Mouse (Mus musculus) testis, adult 2 months (tissue): Measurements from ENCODE around the gene Pitpnc1. TPM values are rescaled to one million over a fixed set of nuclear protein-coding genes. Genes with fewer than 3 reads are reported as not detected.

Source experiments
- H3K27ac ChIP-seq: fragments of 200-500 bp; 2 replicates; pipeline ENCODE4 v1.5.1; 2012; ENCODE audit warnings: low read depth, low read length; ENCODE audit not compliant: control insufficient read depth, insufficient read depth
- H3K27me3 ChIP-seq: fragments of 200-500 bp; 2 replicates; pipeline ENCODE4 v1.6.1; 2012; ENCODE audit warnings: mild to moderate bottlenecking, low read length, moderate library complexity; ENCODE audit not compliant: control insufficient read depth, insufficient read depth
- H3K36me3 ChIP-seq: fragments of 200-500 bp; 2 replicates; pipeline ENCODE4 v1.6.1; 2012; ENCODE audit warnings: mild to moderate bottlenecking, low read length; ENCODE audit not compliant: control insufficient read depth, insufficient read depth
- H3K4me1 ChIP-seq: fragments of 200-500 bp; 2 replicates; pipeline ENCODE4 v1.6.1; 2012; ENCODE audit warnings: low read length; ENCODE audit not compliant: control insufficient read depth, insufficient read depth
- H3K4me3 ChIP-seq: fragments of 200-500 bp; 2 replicates; pipeline ENCODE4 v1.5.1; 2012; ENCODE audit warnings: low read depth, mild to moderate bottlenecking, low read length, moderate library complexity, mixed read lengths; ENCODE audit not compliant: control insufficient read depth
- CTCF ChIP-seq: fragments of 200-500 bp; IDR thresholded peaks from 2 replicates; pipeline ENCODE4 v1.5.1; 2012; ENCODE audit warnings: low read depth, mild to moderate bottlenecking, inconsistent platforms, low read length, moderate library complexity; ENCODE audit not compliant: control insufficient read depth, insufficient read depth, insufficient replicate concordance
- POLR2A ChIP-seq: fragments of 200-500 bp; IDR thresholded peaks from 2 replicates; pipeline ENCODE4 v1.6.1; 2012; ENCODE audit warnings: low read depth, mild to moderate bottlenecking, inconsistent platforms, low read length, moderate library complexity; ENCODE audit not compliant: control insufficient read depth
- polyA plus RNA-seq: library from polyadenylated mRNA; depleted of rRNA; stranded (reverse); fragments of >200 nt; gene quantifications from 2 replicates; pipeline ENCODE4 v1.2.3, GENCODE M21; 2012

The Pitpnc1 gene
- polyA plus RNA-seq, 1 experiment: 1.5 TPM

GRCm38 (mm10) chr11:107331425-107331824 is 139.1 kb downstream of the Pitpnc1 start:
- Histone ChIP-seq H3K4me3 (no peak overlapping the region), H3K27ac (no peak overlapping the region), H3K4me1 (peaks cover 2% of the 10 kb centered on the region; the same call in 1 of the 2 replicates), H3K36me3 (no peaks in the 10 kb centered on the region), H3K27me3 (no peaks in the 10 kb centered on the region)
- TF ChIP-seq POLR2A (no peak), CTCF (no peak)

- TF ChIP-seq POLR2A (no peak), CTCF (no peak)
- no peak overlapping the region for H3K27ac ChIP-seq
- no peak overlapping the region for H3K4me3 ChIP-seq
- no peaks in the 10 kb centered on the region for H3K4me1 ChIP-seq
- no peaks in the 10 kb centered on the region for H3K36me3 ChIP-seq
- H3K27me3 ChIP-seq: no peaks in the 10 kb centered on the region
These were observed 143.2 kb downstream of the Pitpnc1 start for GRCm38 (mm10) chr11:107327326-107327725.

GRCm38 (mm10) chr11:107325739-107326725 is 144.5 kb downstream of the Pitpnc1 start:
- Histone ChIP-seq H3K27ac (no peak overlapping the region), H3K4me1 (no peaks in the 10 kb centered on the region), H3K27me3 (no peaks in the 10 kb centered on the region), H3K4me3 (no peak overlapping the region), H3K36me3 (no peaks in the 10 kb centered on the region)
- TF ChIP-seq CTCF: no peak
- no peak for TF ChIP-seq POLR2A

GRCm38 (mm10) chr11:107325226-107325625 is 145.3 kb downstream of the Pitpnc1 start:
- no peak overlapping the region for H3K27ac ChIP-seq
- no peak overlapping the region for H3K4me3 ChIP-seq
- TF ChIP-seq POLR2A (no peak), CTCF (no peak)
- no peaks in the 10 kb centered on the region for H3K36me3 ChIP-seq
- H3K27me3 ChIP-seq: no peaks in the 10 kb centered on the region
- H3K4me1 ChIP-seq: no peaks in the 10 kb centered on the region

- no peaks in the 10 kb centered on the region for H3K27me3 ChIP-seq
- TF ChIP-seq POLR2A: no peak
- no peak for TF ChIP-seq CTCF
- no peaks in the 10 kb centered on the region for H3K36me3 ChIP-seq
- no peak overlapping the region for H3K27ac ChIP-seq
- no peak overlapping the region for H3K4me3 ChIP-seq
- H3K4me1 ChIP-seq: no peaks in the 10 kb centered on the region; the same call in 1 of the 2 replicates
These were observed 147.3 kb downstream of the Pitpnc1 start for GRCm38 (mm10) chr11:107323173-107323572.

GRCm38 (mm10) chr11:107322226-107322625 is 148.3 kb downstream of the Pitpnc1 start:
- TF ChIP-seq POLR2A (no peak), CTCF (no peak)
- Histone ChIP-seq H3K36me3 (no peaks in the 10 kb centered on the region), H3K27me3 (no peaks in the 10 kb centered on the region), H3K4me3 (no peak overlapping the region), H3K4me1 (no peaks in the 10 kb centered on the region; the same call in 1 of the 2 replicates), H3K27ac (no peak overlapping the region)

- Histone ChIP-seq H3K36me3 (no peaks in the 10 kb centered on the region), H3K4me3 (no peak overlapping the region), H3K27ac (no peak overlapping the region), H3K27me3 (no peaks in the 10 kb centered on the region), H3K4me1 (no peaks in the 10 kb centered on the region; the same call in 1 of the 2 replicates)
- TF ChIP-seq POLR2A (no peak), CTCF (no peak)
These were observed 148.7 kb downstream of the Pitpnc1 start for GRCm38 (mm10) chr11:107321819-107322218.
